Mouse (Mus musculus): ENCODE data around the gene Rtp3. TPM values are rescaled to one million over a fixed set of nuclear protein-coding genes. Genes with fewer than 3 reads are reported as not detected.

The Rtp3 gene
- polyA plus RNA-seq, 1 experiment from 2014 or later = 0.15 TPM

Other genes with a start within 250 kb of the Rtp3 start
- 1,835 and 3,713 TPM in 2 replicates for gene Myl3, start 248.7 kb downstream of the Rtp3 start, polyA plus RNA-seq (2016; fragmentation: Nextera tagmentation; extraction: Ambion mirVana)
- 41.3 and 49.7 TPM in 2 replicates for gene Pth1r, start 243.4 kb downstream of the Rtp3 start, polyA plus RNA-seq (2016; fragmentation: Nextera tagmentation; extraction: Ambion mirVana)
- not detected in 2 replicates for gene Prss42, start 192.4 kb downstream of the Rtp3 start, polyA plus RNA-seq (2016; fragmentation: Nextera tagmentation; extraction: Ambion mirVana)
- 0.32 TPM in 1 of 2 replicates, not detected in the other for gene Prss44, start 176.6 kb downstream of the Rtp3 start, polyA plus RNA-seq (2016; fragmentation: Nextera tagmentation; extraction: Ambion mirVana)
- not detected in 2 replicates for gene Prss43, start 163.9 kb downstream of the Rtp3 start, polyA plus RNA-seq (2016; fragmentation: Nextera tagmentation; extraction: Ambion mirVana)
- gene Prss45, start 156.0 kb downstream of the Rtp3 start, polyA plus RNA-seq (2016; fragmentation: Nextera tagmentation; extraction: Ambion mirVana) = 0.10 TPM in 1 of 2 replicates, not detected in the other
- not detected in 2 replicates for gene Prss46, start 146.1 kb downstream of the Rtp3 start, polyA plus RNA-seq (2016; fragmentation: Nextera tagmentation; extraction: Ambion mirVana)
- 0.43 and 0.45 TPM in 2 replicates for gene Prss50, start 132.6 kb downstream of the Rtp3 start, polyA plus RNA-seq (2016; fragmentation: Nextera tagmentation; extraction: Ambion mirVana)
- 0.91 and 1.6 TPM in 2 replicates for gene Als2cl, start 110.7 kb downstream of the Rtp3 start, polyA plus RNA-seq (2016; fragmentation: Nextera tagmentation; extraction: Ambion mirVana)
- 0.17 and 0.68 TPM in 2 replicates for gene Tmie, start 110.5 kb downstream of the Rtp3 start, polyA plus RNA-seq (2016; fragmentation: Nextera tagmentation; extraction: Ambion mirVana)
- not detected in 2 replicates for gene Fam240a, start 73.7 kb downstream of the Rtp3 start, polyA plus RNA-seq (2016; fragmentation: Nextera tagmentation; extraction: Ambion mirVana)
- 0.51 and 1.3 TPM in 2 replicates for gene Tdgf1, start 44.4 kb downstream of the Rtp3 start, polyA plus RNA-seq (2016; fragmentation: Nextera tagmentation; extraction: Ambion mirVana)
- 0.68 and 1.3 TPM in 2 replicates for gene Lrrc2, start 39.0 kb downstream of the Rtp3 start, polyA plus RNA-seq (2016; fragmentation: Nextera tagmentation; extraction: Ambion mirVana)
- gene Ltf, start 28.7 kb upstream of the Rtp3 start, polyA plus RNA-seq (2016; fragmentation: Nextera tagmentation; extraction: Ambion mirVana) = 0.40 TPM in 1 of 2 replicates, not detected in the other
- 2.6 and 3.0 TPM in 2 replicates for gene Ccrl2, start 66.9 kb upstream of the Rtp3 start, polyA plus RNA-seq (2016; fragmentation: Nextera tagmentation; extraction: Ambion mirVana)
- 50.9 and 51.3 TPM in 2 replicates for gene Lrrfip2, start 127.0 kb upstream of the Rtp3 start, polyA plus RNA-seq (2016; fragmentation: Nextera tagmentation; extraction: Ambion mirVana)